Mouse (Mus musculus): Measurements from ENCODE around the gene Vwa3a. TPM values are rescaled to one million over a fixed set of nuclear protein-coding genes. Genes with fewer than 3 reads are reported as not detected.

The Vwa3a gene
- polyA plus RNA-seq, 1 experiment from 2014 or later = 0.06 TPM

- DNase-seq (ENCODE audit: low read depth, low spot score) = no peak
- ChIA-PET CTCF (no interaction called here), POLR2A (no interaction called here)
- no peak for TF ChIP-seq CTCF (IDR thresholded peaks at IDR 0.05)
- in situ Hi-C loops (cut with MboI; ENCODE audit: low pct_unique_long_range_greater_than_20kb) = no loop called here
- no peak for ATAC-seq
- no peaks in the 10 kb centered on the region for H3K27me3 ChIP-seq
Observed at GRCm38 (mm10) chr7:120796369-120796768, 57.3 kb downstream of the Vwa3a start.

DNA sequence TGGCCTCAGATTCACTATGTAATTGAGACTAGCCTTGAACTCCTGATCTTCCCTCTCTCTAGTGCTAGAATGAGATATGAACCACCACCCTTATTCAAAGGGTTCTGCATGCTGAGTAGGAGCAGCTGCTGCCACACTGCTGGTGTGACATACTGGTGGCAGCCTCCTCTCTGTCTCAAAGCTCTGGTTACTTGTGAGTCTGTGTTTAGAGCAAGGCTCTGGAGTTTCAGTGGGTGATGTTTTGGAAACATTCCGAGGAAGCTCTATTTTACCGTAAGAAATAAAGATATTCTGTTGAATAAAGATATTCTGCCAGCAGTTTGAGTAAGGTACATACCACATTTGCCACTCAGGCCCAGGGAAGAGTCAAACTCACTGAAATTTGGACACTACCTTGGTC is 64.2 kb downstream of the Vwa3a start:
- in situ Hi-C loops (cut with MboI; ENCODE audit: low pct_unique_long_range_greater_than_20kb) = no loop called here
- ATAC-seq (no peak), DNase-seq (ENCODE audit: low read depth, low spot score) (no peak)
- CTCF ChIA-PET = no interaction called here
- TF ChIP-seq CTCF (IDR thresholded peaks at IDR 0.05) = no peak
- POLR2A ChIA-PET = no interaction called here
- no peaks in the 10 kb centered on the region for H3K27me3 ChIP-seq

DNA sequence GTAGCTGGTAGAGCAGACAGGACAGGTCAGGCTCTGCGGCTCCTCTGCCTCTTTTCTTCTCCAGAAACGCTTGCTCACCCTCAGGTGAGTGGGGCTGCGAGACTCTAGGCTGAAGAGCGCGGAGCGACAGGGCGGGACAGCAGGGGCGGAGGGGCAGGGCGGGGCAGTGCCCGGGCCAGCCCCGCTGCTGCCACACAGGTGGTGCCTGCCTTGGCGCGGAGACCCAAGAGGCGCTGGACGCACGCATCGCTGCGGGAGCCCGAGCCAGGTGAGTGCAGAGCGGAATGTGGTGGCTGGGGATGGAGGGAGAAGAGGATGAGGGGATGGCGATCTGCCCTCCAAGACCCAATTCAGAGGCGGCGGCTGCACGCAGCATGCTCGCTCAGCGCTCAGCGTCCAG is 70.6 kb downstream of the Vwa3a start:
- ATAC-seq (no peak), DNase-seq (ENCODE audit: low read depth, low spot score) (no peak)
- POLR2A ChIA-PET = no interaction called here
- no peak for TF ChIP-seq CTCF (IDR thresholded peaks at IDR 0.05)
- no peaks in the 10 kb centered on the region for H3K27me3 ChIP-seq
- in situ Hi-C loops (cut with MboI; ENCODE audit: low pct_unique_long_range_greater_than_20kb) = no loop called here
- CTCF ChIA-PET = no interaction called here

- no peak for TF ChIP-seq CTCF (IDR thresholded peaks at IDR 0.05)
- ChIA-PET POLR2A (no interaction called here), CTCF (no interaction called here)
- no peak for ATAC-seq
- H3K27me3 ChIP-seq = no peaks in the 10 kb centered on the region
- no peak for DNase-seq (ENCODE audit: low read depth, low spot score)
- in situ Hi-C loops (cut with MboI; ENCODE audit: low pct_unique_long_range_greater_than_20kb) = no loop called here
Observed at GRCm38 (mm10) chr7:120811834-120812415, 72.8 kb downstream of the Vwa3a start, which contains the start of gene Gm5737. Gene Gm5737 (plus strand): TSS chr7:120812365.

DNA sequence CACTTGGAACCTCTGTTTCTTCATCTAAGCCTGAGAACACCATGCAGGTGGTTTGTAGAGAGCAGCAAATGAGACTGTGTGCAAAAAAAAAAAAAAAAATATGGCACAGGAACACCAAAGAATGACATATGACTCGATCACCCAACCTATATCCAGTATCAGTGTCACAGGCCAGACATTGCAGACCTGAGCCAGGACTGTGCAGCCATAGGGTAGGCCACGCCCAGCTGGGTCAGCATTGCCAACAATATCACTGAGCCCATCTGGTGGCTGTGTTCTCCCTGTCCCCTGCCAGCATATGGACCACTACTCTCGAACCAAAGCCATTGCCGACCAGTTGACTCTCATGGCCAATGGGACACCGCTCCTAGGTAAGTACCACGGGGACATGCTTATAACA is 78.4 kb downstream of the Vwa3a start:
- in situ Hi-C loops (cut with MboI; ENCODE audit: low pct_unique_long_range_greater_than_20kb) = no loop called here

DNA sequence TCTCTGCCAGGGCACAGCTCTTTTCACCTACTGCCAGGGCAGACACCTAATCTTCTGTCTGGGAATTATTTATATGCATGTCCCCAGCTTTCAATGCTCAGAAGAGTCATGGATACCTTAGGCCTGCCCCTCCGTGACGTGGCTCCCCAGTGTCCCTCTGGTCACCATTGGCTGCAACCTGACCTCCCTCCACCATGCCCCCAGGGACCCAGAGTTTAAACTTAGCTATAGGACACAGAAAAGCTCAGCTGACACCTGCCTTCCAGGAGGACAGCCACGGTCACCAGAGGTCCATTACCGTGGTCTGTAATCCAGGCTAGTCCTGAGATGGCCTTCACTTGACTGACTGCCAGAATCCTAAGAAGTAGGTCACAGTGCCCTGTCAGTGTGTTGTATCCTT is 80.3 kb downstream of the Vwa3a start:
- no peak for ATAC-seq
- POLR2A ChIA-PET = no interaction called here
- no peak for DNase-seq (ENCODE audit: low read depth, low spot score)
- H3K27me3 ChIP-seq = no peaks in the 10 kb centered on the region
- TF ChIP-seq CTCF (IDR thresholded peaks at IDR 0.05) = no peak
- CTCF ChIA-PET = interaction anchor here (1.3 to 1.4 kb wide), 2 partner anchors 10 to 149 kb away, joined by 4 to 6 read pairs; partner anchors contain the start of gene Pdzd9
- in situ Hi-C loops (cut with MboI; ENCODE audit: low pct_unique_long_range_greater_than_20kb) = no loop called here

More for the DNA sequence above, 78.4 kb downstream of the Vwa3a start:
- POLR2A ChIA-PET = no interaction called here
- no peaks in the 10 kb centered on the region for H3K27me3 ChIP-seq
- DNase-seq (ENCODE audit: low read depth, low spot score) (no peak), ATAC-seq (no peak)
- CTCF ChIA-PET = interaction anchor here (0.9 kb wide), 1 partner anchor 11 kb away, joined by 3 read pairs; no protein-coding TSS in a partner anchor
- TF ChIP-seq CTCF (IDR thresholded peaks at IDR 0.05) = no peak

DNA sequence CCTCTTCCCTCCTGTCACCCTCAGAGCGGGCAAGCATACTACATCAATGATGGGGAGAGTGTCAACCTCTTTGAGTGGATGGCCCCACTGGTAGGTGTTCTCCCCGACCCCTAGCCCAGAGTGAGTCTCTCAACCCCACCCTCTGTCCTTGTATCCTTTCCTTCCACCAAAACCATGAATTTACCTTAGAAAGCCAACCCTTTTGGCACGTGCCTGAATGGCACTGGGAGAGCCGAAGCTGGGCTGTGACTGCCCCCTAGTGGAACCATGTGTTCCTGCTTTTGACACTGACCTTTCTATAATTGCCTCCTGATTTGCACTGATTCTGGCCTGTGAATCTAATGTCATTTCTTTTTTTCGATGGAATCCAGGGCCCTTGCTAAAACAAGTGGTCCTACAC is 84.1 kb downstream of the Vwa3a start:
- ChIA-PET POLR2A (no interaction called here), CTCF (interaction anchor here (0.9 to 2.1 kb wide), 7 partner anchors 10 to 190 kb away, joined by 3 to 7 read pairs (median 4); no protein-coding TSS in a partner anchor)
- no peak for DNase-seq (ENCODE audit: low read depth, low spot score)
- ATAC-seq = no peak
- peak; percentile 94 for TF ChIP-seq CTCF (IDR thresholded peaks at IDR 0.05)
- H3K27me3 ChIP-seq = no peaks in the 10 kb centered on the region
- in situ Hi-C loops (cut with MboI; ENCODE audit: low pct_unique_long_range_greater_than_20kb) = loop anchor here (5.0 to 10.0 kb wide), 2 partner anchors 68 to 151 kb away; partner anchors contain the start of gene Pdzd9

GRCm38 (mm10) chr7:120825097-120825496 is 86.0 kb downstream of the Vwa3a start:
- DNase-seq (ENCODE audit: low read depth, low spot score) = no peak
- in situ Hi-C loops (cut with MboI; ENCODE audit: low pct_unique_long_range_greater_than_20kb) = loop anchor here (5.0 to 10.0 kb wide), 2 partner anchors 70 to 703 kb away; no protein-coding TSS in a partner anchor
- CTCF ChIA-PET = interaction anchor here (0.7 to 0.9 kb wide), 2 partner anchors 156 to 168 kb away, joined by 3 read pairs; no protein-coding TSS in a partner anchor
- H3K27me3 ChIP-seq = no peaks in the 10 kb centered on the region
- ATAC-seq = no peak
- TF ChIP-seq CTCF (IDR thresholded peaks at IDR 0.05) = no peak
- POLR2A ChIA-PET = no interaction called here

DNA sequence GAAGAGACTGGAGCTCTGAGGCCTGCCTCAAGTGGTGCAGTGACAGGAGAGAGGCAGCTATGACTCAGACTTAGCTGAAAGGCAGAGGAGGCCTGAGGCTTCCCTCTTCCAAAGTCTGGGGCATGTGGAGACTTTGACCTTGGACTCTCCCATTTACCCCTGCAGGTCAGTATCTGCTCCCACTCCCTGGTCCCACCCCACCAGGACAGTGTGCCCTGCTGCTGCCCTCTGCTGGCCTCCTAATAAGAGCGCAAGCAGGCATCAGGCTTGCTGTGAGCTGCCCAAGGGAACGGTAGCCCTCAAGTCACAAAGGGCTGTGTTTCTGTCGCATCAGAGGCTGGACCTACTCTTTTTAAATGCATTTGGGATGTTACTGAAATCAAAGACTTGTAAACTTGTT is 87.3 kb downstream of the Vwa3a start:
- peak; percentile 67 for ATAC-seq
- TF ChIP-seq CTCF (IDR thresholded peaks at IDR 0.05) = peak; percentile 81

GRCm38 (mm10) chr7:120830431-120831381 is 91.6 kb downstream of the Vwa3a start:
- DNase-seq (ENCODE audit: low read depth, low spot score) = no peak
- POLR2A ChIA-PET = interaction anchor here (2.0 kb wide), 1 partner anchor 196 kb away, joined by 9 read pairs; the partner anchor contains the start of gene Uqcrc2
- CTCF ChIA-PET = no interaction called here
- no peak for ATAC-seq
- no peak for TF ChIP-seq CTCF (IDR thresholded peaks at IDR 0.05)
- no peaks in the 10 kb centered on the region for H3K27me3 ChIP-seq
- in situ Hi-C loops (cut with MboI; ENCODE audit: low pct_unique_long_range_greater_than_20kb) = loop anchor here (5.0 to 10.0 kb wide), 2 partner anchors 198 to 294 kb away; no protein-coding TSS in a partner anchor

More for the DNA sequence above, 87.3 kb downstream of the Vwa3a start:
- ChIA-PET POLR2A (no interaction called here), CTCF (interaction anchor here (0.6 to 1.7 kb wide), 8 partner anchors 14 to 202 kb away, joined by 3 to 5 read pairs (median 3); partner anchors contain the start of gene Pdzd9)
- in situ Hi-C loops (cut with MboI; ENCODE audit: low pct_unique_long_range_greater_than_20kb) = loop anchor here (5.0 to 10.0 kb wide), 2 partner anchors 72 to 704 kb away; no protein-coding TSS in a partner anchor
- H3K27me3 ChIP-seq = no peaks in the 10 kb centered on the region
- no peak for DNase-seq (ENCODE audit: low read depth, low spot score)

Data from Patski (cell line).